Mouse (Mus musculus) liver, embryonic 14.5 days (tissue): Measurements from ENCODE around the gene Zfp286. TPM values are rescaled to one million over a fixed set of nuclear protein-coding genes. Genes with fewer than 3 reads are reported as not detected.

Experiments used
- ATAC-seq: fragments of 200-750 bp; cut with Nextera tagmentation; 2 replicates; pipeline ENCODE4 v1.8.0; 2017; ENCODE audit warnings: moderate number of reproducible peaks, mild to moderate bottlenecking, moderate library complexity; ENCODE audit not compliant: insufficient read depth
- DNase-seq, 3 experiments: peaks; one replicate each; pipeline ENCODE4 v3.0.0-alpha.2; 2012 to 2013; ENCODE audit warnings: low read depth in 3 of 3, low spot score in 3 of 3
- H3K27ac ChIP-seq: fragments of 300-500 bp; sonication (generic); 2 replicates; pipeline ENCODE4 v1.5.1; 2014; ENCODE audit warnings: moderate library complexity, mild to moderate bottlenecking, control low read depth, inconsistent platforms
- H3K27me3 ChIP-seq: fragments of 300-500 bp; sonication (generic); 2 replicates; pipeline ENCODE4 v1.6.1; 2014; ENCODE audit warnings: mild to moderate bottlenecking, low read length, moderate library complexity; ENCODE audit not compliant: control insufficient read depth, insufficient read depth
- H3K36me3 ChIP-seq: fragments of 300-500 bp; sonication (generic); replicated peaks from 2 replicates; pipeline ENCODE4 v1.6.1; 2014; ENCODE audit warnings: low read depth; ENCODE audit not compliant: control insufficient read depth, insufficient read depth
- H3K4me1 ChIP-seq, 2 experiments: fragments of 200-500 bp in 1 of 2; fragments of 300-500 bp in 1 of 2; sonication (generic) in 1 of 2; replicated peaks; 2 replicates each; pipeline ENCODE4 v1.6.1; 2012 to 2014; ENCODE audit warnings: antibody characterized with exemption in 1 of 2, inconsistent platforms in 1 of 2, low read length in 1 of 2; ENCODE audit not compliant: control insufficient read depth in 2 of 2, insufficient read depth in 2 of 2
- H3K4me2 ChIP-seq: fragments of 300-500 bp; sonication (generic); 2 replicates; pipeline ENCODE4 v1.6.1; 2014; ENCODE audit warnings: low read depth, mild to moderate bottlenecking, control low read depth, moderate library complexity
- H3K4me3 ChIP-seq, 2 experiments: fragments of 200-500 bp in 1 of 2; fragments of 300-500 bp in 1 of 2; sonication (generic) in 1 of 2; 2 replicates each; pipeline ENCODE4 v1.5.1; 2012 to 2014; ENCODE audit warnings: low read depth in 2 of 2, low read length in 2 of 2, mild to moderate bottlenecking in 2 of 2, control low read depth in 1 of 2, inconsistent platforms in 1 of 2, moderate library complexity in 1 of 2; ENCODE audit not compliant: insufficient read depth in 1 of 2
- H3K9ac ChIP-seq: fragments of 300-500 bp; sonication (generic); replicated peaks from 2 replicates; pipeline ENCODE4 v1.6.1; 2014; ENCODE audit warnings: mild to moderate bottlenecking, control low read depth, moderate library complexity
- H3K9me3 ChIP-seq: fragments of 300-500 bp; sonication (generic); 2 replicates; pipeline ENCODE4 v1.6.1; 2016; ENCODE audit warnings: low read length, mixed read lengths; ENCODE audit not compliant: control insufficient read depth
- CTCF ChIP-seq: IDR thresholded peaks from 2 replicates; pipeline ENCODE4 v1.5.1; 2016; ENCODE audit warnings: antibody characterized with exemption, low read depth, control low read depth
- EP300 ChIP-seq: IDR thresholded peaks from 2 replicates; pipeline ENCODE4 v1.6.1; 2016; ENCODE audit warnings: antibody characterized with exemption, low read depth
- whole genome bisulfite sequencing: fragments of 180-500 bp; shearing (Covaris S2); extraction: QIAGEN DNeasy Blood & Tissue Kit; methylation state at CpG from one replicate; pipeline ENCODE4 v1.1.7; 2014; ENCODE audit not compliant: insufficient replicate concordance; 5-methylcytosine and 5-hydroxymethylcytosine counted together
- polyA plus RNA-seq, 2 experiments: library from polyadenylated mRNA; depleted of rRNA in 1 of 2; stranded (reverse) in 1 of 2; unstranded in 1 of 2; fragments of >200 nt; fragmentation: Nextera tagmentation in 1 of 2; extraction: Ambion mirVana in 1 of 2; gene quantifications; 2 replicates each; pipeline versions ENCODE4 v1.2.1 to v1.2.3; 2012 to 2014

Zfp286 gene
- 0.45 and 0.48 TPM in 2 replicates for polyA plus RNA-seq (2012; rRNA removed)
- polyA plus RNA-seq (2014; fragmentation: Nextera tagmentation; extraction: Ambion mirVana), result 0.80 and 1.4 TPM in 2 replicates

DNA sequence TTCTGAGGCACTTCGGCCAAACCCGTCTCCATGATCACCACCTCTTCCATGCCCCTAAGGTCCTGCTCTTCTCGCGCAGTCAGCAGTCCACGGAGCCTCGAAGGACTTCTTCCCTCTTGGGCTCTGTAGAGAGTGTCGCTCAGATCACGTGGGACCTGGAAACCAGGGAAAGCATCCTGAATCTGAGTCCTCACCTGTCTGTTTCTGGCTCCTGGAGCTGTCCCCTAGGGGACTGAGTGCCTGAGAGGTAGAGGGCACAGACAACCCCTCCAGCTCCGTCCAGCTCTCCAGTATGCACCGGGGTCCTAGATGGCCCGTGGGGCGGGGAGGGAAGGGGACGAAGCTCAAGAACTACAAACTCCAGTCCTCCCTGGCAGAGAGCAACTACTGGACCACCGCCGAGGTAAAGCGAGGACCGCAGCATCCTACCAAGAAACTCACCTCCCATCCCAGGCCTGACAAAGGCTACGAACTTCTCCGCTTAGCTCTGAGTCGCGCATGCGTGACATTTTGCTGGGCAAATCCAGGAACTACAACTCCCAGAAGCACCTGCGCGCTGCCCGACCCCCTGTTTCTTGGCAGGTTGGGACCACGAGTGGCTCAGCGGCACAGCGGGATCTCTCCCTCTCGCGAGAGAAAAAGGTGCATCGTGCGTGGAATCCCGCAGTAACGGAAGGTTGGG is at the start of gene Zfp286:
Zfp286 (minus strand) TSS at position 528 of the 682 bp plus-strand sequence.
- Histone ChIP-seq H3K4me1 (peaks cover 0 to 5% of the 10 kb centered on the region in 2 experiments; a peak in 2 of 4 replicates), H3K4me2 (peak within 1 kb of the TSS; percentile 70), H3K9ac (no peak within 1 kb of the TSS; the same call in 1 of the 2 replicates), H3K27ac (no peak within 1 kb of the TSS), H3K4me3 (peak within 1 kb of the TSS; percentile 49 to 70), H3K27me3 (no peaks in the 10 kb centered on the region), H3K9me3 (no peaks in the 10 kb centered on the region), H3K36me3 (no peaks in the 10 kb centered on the region)
- ATAC-seq, result peak; percentile 61; the same call in 1 of the 2 replicates
- peak; percentile 41 to 50 (median 45) for DNase-seq
- TF ChIP-seq EP300 (no peak), CTCF (no peak)
- 10% methylated on average over 34 of the region's 34 CpGs for WGBS

- no peak for DNase-seq
- H3K4me1 ChIP-seq, result 0 out of 4 replicates have a peak, but pooled peaks cover 0 to under 1% of the 10 kb centered on the region in 2 experiments
- ATAC-seq, result no peak
- TF ChIP-seq CTCF (no peak), EP300 (no peak)
- no peak overlapping the region for H3K4me2 ChIP-seq
- no peaks in the 10 kb centered on the region for H3K9me3 ChIP-seq
- no peak overlapping the region for H3K27ac ChIP-seq
- H3K4me3 ChIP-seq, result no peak overlapping the region
- no peaks in the 10 kb centered on the region for H3K27me3 ChIP-seq
- H3K36me3 ChIP-seq, result no peaks in the 10 kb centered on the region
- no peak overlapping the region for H3K9ac ChIP-seq
These were observed 42.6 kb upstream of the Zfp286 start for GRCm38 (mm10) chr11:62831906-62832305.

GRCm38 (mm10) chr11:62830387-62830786 is 41.1 kb upstream of the Zfp286 start:
- ATAC-seq, result no peak
- no peaks in the 10 kb centered on the region for H3K27me3 ChIP-seq
- DNase-seq, result no peak
- no peaks in the 10 kb centered on the region for H3K9me3 ChIP-seq
- no peaks in the 10 kb centered on the region for H3K36me3 ChIP-seq
- H3K4me2 ChIP-seq, result no peak overlapping the region
- no peak overlapping the region for H3K4me3 ChIP-seq
- H3K4me1 ChIP-seq, result 0 out of 4 replicates have a peak, but pooled peaks cover 0 to 3% of the 10 kb centered on the region in 2 experiments
- no peak overlapping the region for H3K27ac ChIP-seq
- no peak overlapping the region for H3K9ac ChIP-seq
- 58% methylated on average over 2 of the region's 2 CpGs for WGBS
- TF ChIP-seq CTCF, result no peak
- TF ChIP-seq EP300, result no peak

DNA sequence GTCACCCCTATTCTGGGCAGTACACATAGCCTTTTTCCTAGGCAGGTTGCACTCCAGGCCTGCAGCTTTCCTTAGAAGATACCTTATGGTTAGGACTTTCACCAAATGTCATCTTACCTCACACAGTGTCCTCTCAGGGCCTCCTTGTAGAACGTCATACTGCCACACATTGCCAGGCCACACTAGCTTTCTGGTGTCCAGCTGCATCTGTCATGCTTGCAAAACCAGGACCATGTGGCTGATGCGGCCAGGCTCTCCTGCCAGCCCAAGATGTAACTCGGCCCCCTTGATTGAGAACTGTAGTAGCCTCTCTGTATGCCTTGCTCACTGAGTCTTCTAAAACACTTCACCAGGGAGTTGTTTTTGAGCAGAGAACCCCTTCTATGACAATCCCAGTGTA is 38.6 kb upstream of the Zfp286 start:
- no peak overlapping the region for H3K27ac ChIP-seq
- no peak overlapping the region for H3K4me2 ChIP-seq
- 61% methylated on average over 3 of the region's 3 CpGs for WGBS
- TF ChIP-seq EP300 (no peak), CTCF (no peak)
- H3K4me3 ChIP-seq, result no peak overlapping the region
- no peak overlapping the region for H3K9ac ChIP-seq
- no peak for DNase-seq
- no peaks in the 10 kb centered on the region for H3K36me3 ChIP-seq
- ATAC-seq, result no peak
- no peaks in the 10 kb centered on the region for H3K9me3 ChIP-seq
- H3K4me1 ChIP-seq, result 0 out of 4 replicates have a peak, but pooled peaks cover 0 to 4% of the 10 kb centered on the region in 2 experiments
- no peaks in the 10 kb centered on the region for H3K27me3 ChIP-seq

DNA sequence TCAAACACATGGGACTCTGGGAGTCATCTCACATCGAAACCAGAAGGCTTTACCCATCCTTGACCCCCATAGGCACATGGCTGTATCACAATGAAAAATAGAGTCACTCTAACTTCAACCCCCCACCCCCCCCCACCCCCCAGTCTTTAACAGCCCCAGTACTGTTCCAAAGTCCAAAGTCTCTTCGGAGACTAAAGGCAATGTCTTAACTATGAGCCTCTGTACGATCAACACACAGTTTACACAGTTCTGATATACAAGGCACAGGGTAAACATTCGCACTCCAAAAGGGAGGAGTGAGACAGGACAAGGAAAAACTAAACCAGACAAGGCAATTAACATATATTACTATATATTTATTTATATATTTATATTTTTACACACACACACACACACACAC is 37.9 kb upstream of the Zfp286 start:
- no peak overlapping the region for H3K27ac ChIP-seq
- H3K4me2 ChIP-seq, result no peak overlapping the region
- no peak for DNase-seq
- 0 out of 4 replicates have a peak, but pooled peaks cover 0 to 4% of the 10 kb centered on the region in 2 experiments for H3K4me1 ChIP-seq
- no peaks in the 10 kb centered on the region for H3K36me3 ChIP-seq
- 64% methylated on average over 4 of the region's 4 CpGs for WGBS
- H3K27me3 ChIP-seq, result no peaks in the 10 kb centered on the region
- H3K4me3 ChIP-seq, result no peak overlapping the region
- ATAC-seq, result no peak
- TF ChIP-seq EP300, result no peak
- TF ChIP-seq CTCF, result no peak
- no peaks in the 10 kb centered on the region for H3K9me3 ChIP-seq
- no peak overlapping the region for H3K9ac ChIP-seq
